ENCODE assay signal across 8 mouse cellular contexts in the genomic region with DNA sequence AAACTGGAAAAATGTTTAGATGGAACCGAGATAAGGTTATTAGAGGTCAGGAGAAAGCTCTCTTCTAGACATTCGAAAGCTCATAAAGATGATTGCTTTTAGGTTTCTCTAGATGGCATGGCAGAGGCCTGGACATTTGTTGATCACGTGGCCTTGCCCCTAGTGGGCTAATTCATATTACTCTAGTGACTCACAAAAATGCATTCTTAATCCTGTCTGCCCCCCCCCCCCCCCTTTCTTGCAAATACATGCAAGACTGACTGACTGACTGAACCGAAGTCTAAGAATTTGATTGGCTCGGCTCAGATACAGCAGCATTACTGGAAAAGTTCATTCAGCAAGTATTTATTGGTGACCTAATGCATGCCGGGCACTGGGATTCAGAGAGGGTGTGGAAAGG. TPM values are rescaled to one million over a fixed set of nuclear protein-coding genes. Genes with fewer than 3 reads are reported as not detected.
DNase-seq lines count a peak whose midpoint lies in the region; ATAC-seq lines count a peak whose summit lies in the region.

No protein-coding gene starts in this region.

- H3K9ac ChIP-seq in intestine, embryonic 14.5 days (ENCODE audit: low read length) = peak overlapping the region; percentile 98
- peak overlapping the region; percentile 96 for H3K9ac ChIP-seq in lung, embryonic 15.5 days

- no peaks in the 10 kb centered on the region for H3K27me3 ChIP-seq in forebrain, embryonic 10.5 days (ENCODE audit: poor library complexity, severe bottlenecking)
- H3K27me3 ChIP-seq in intestine, embryonic 14.5 days (replicated peaks; ENCODE audit: control insufficient read depth, insufficient read depth, low read length) = no peaks in the 10 kb centered on the region
- H3K27me3 ChIP-seq in lung, embryonic 15.5 days = no peaks in the 10 kb centered on the region

- ATAC-seq in intestine, embryonic 14.5 days (replicated peaks; ENCODE audit: low FRiP score, low TSS enrichment, low read depth) = 0 out of 2 replicates have a peak, but pooled peaks have one; percentile 20
- ATAC-seq in lung, embryonic 15.5 days (ENCODE audit: borderline replicate concordance, extremely low read depth, low FRiP score, low TSS enrichment) = no peak

- H3K36me3 ChIP-seq in forebrain, embryonic 10.5 days (replicated peaks) = no peaks in the 10 kb centered on the region
- H3K36me3 ChIP-seq in intestine, embryonic 14.5 days (ENCODE audit: control insufficient read depth, insufficient read depth, low read length) = no peaks in the 10 kb centered on the region
- no peaks in the 10 kb centered on the region for H3K36me3 ChIP-seq in lung, embryonic 15.5 days

- peaks cover 35% of the 10 kb centered on the region for H3K4me1 ChIP-seq in forebrain, embryonic 10.5 days
- H3K4me1 ChIP-seq in intestine, embryonic 14.5 days (replicated peaks; ENCODE audit: control insufficient read depth, insufficient read depth, low read length) = peaks cover 14% of the 10 kb centered on the region
- H3K4me1 ChIP-seq in lung, embryonic 15.5 days = peaks cover 18% of the 10 kb centered on the region

- 12% methylated on average over 6 of the region's 6 CpGs for WGBS in forebrain, embryonic 10.5 days
- 6% methylated on average over 6 of the region's 6 CpGs for WGBS in intestine, embryonic 14.5 days
- WGBS in lung, embryonic 15.5 days = 2% methylated on average over 6 of the region's 6 CpGs

- peak overlapping the region; percentile 97 for H3K4me2 ChIP-seq in intestine, embryonic 14.5 days (ENCODE audit: low read length)
- peak overlapping the region; percentile 74 for H3K4me2 ChIP-seq in lung, embryonic 15.5 days

- no peaks in the 10 kb centered on the region for H3K9me3 ChIP-seq in forebrain, embryonic 10.5 days
- H3K9me3 ChIP-seq in intestine, embryonic 14.5 days (ENCODE audit: control insufficient read depth, low read length) = no peaks in the 10 kb centered on the region
- no peaks in the 10 kb centered on the region for H3K9me3 ChIP-seq in lung, embryonic 15.5 days

- H3K4me3 ChIP-seq in forebrain, embryonic 10.5 days = peak overlapping the region; percentile 94
- H3K4me3 ChIP-seq in intestine, embryonic 14.5 days (ENCODE audit: low read depth, low read length) = peak overlapping the region; percentile 83
- H3K4me3 ChIP-seq in lung, embryonic 15.5 days = peak overlapping the region; percentile 89

- peak; percentile 9 for DNase-seq in cerebellum, adult 11-12 months
- no peak for DNase-seq in cerebellum, adult 9-11 months
- peak; percentile 64 for DNase-seq in R1 (ENCODE audit: low read depth, low spot score)
- DNase-seq in forebrain, embryonic 10.5 days (ENCODE audit: extremely low spot score, low spot score) = peak; percentile 59
- DNase-seq in intestine, embryonic 14.5 days (ENCODE audit: low spot score) = peak; percentile 63
- peak; percentile 79 for DNase-seq in retina, embryonic 14.5 days (ENCODE audit: low spot score)
- DNase-seq in testis, postnatal 10 days (ENCODE audit: low spot score) = no peak

- peak overlapping the region; percentile 99 for H3K27ac ChIP-seq in forebrain, embryonic 10.5 days
- peak overlapping the region; percentile 100; the same call in 1 of the 2 replicates for H3K27ac ChIP-seq in intestine, embryonic 14.5 days (ENCODE audit: low read depth)
- H3K27ac ChIP-seq in lung, embryonic 15.5 days = peak overlapping the region; percentile 99

RNA-seq across cellular contexts. Expression of a gene that starts 2.2 kb away (rescaled TPM):
- polyA plus RNA-seq in forebrain, embryonic 10.5 days (2016; fragmentation: Nextera tagmentation; extraction: Ambion mirVana) = 18.5 and 18.8 TPM in 2 replicates
- 23.3 and 23.8 TPM in 2 replicates for polyA plus RNA-seq in intestine, embryonic 14.5 days (2014; fragmentation: Nextera tagmentation; extraction: Ambion mirVana)
- polyA plus RNA-seq in lung, embryonic 15.5 days (2015; fragmentation: Nextera tagmentation; extraction: Ambion mirVana) = 16.2 and 16.9 TPM in 2 replicates

Comparison
In these comparisons a context has a peak if more than half of its experiments do, and no peak if none do; other contexts are left out.
1. DNase-seq: peak in cerebellum, adult 11-12 months (single experiment), R1 (single experiment), forebrain, embryonic 10.5 days (single experiment), intestine, embryonic 14.5 days (single experiment) and retina, embryonic 14.5 days (single experiment); none in cerebellum, adult 9-11 months (single experiment) and testis, postnatal 10 days (single experiment).
2. Peak in every context shown above with its lines, with median percentiles within 50 percentile points of each other: H3K27ac ChIP-seq and H3K4me3 ChIP-seq.